Mouse (Mus musculus): ENCODE measurements around the gene H2-Ob.

GRCm38 (mm10) chr17:34200772-34201505 lies 37.8 kb upstream of the H2-Ob start:
- TF ChIP-seq CTCF (IDR thresholded peaks at IDR 0.05; ENCODE audit: extremely low read depth, insufficient read depth, low read length) = no peak
- TF ChIP-seq POLR2A (IDR thresholded peaks at IDR 0.05; ENCODE audit: extremely low read depth, insufficient read depth, low read length) = no peak

Data from cortical plate, adult 2 months (tissue).